Comparison of ENCODE assay signal across 8 mouse cellular contexts in the genomic region with DNA sequence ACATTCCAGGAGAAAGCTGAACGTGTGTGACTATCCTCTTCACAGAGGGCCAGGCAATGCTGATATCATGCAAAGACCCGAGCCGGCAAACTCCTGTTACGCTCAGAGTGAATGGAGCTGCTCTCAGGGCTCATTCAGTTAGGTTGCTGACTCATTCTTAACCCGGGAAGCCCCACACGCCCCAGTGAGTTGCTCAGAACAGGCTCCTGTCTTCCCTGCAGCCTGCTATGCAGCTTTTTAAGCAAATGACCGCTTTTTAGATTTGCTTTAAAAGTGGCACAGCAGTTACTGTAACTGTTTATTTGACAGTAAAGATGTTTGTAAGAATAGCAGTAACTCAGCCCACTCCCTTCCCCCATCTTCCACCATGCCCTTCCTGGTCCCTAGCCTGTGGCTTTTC.
DNase-seq lines count a peak whose midpoint lies in the region; ATAC-seq and TF ChIP-seq lines count a peak whose summit lies in the region.

No protein-coding gene starts in this region.

- TF ChIP-seq EP300 in MEL (IDR thresholded peaks at IDR 0.05; ENCODE audit: low read depth in 1 of 2, low read length in 2 of 2) = peak; percentile 20 to 22; a peak in 2 of 4 replicates

- WGBS in embryonic facial prominence, embryonic 11.5 days = 9% methylated on average over 7 of the region's 7 CpGs
- 46% methylated on average over 7 of the region's 7 CpGs for WGBS in liver, adult 2 months

- no peak overlapping the region for H3K4me2 ChIP-seq in embryonic facial prominence, embryonic 11.5 days (ENCODE audit: low read depth, low read length)

- H3K4me3 ChIP-seq in MEL (ENCODE audit: control insufficient read depth in 1 of 2, insufficient read depth in 1 of 2, low read depth in 2 of 2, low read length in 2 of 2) = peak overlapping the region; percentile 78 to 79
- no peak overlapping the region for H3K4me3 ChIP-seq in embryonic facial prominence, embryonic 11.5 days (ENCODE audit: low read depth, low read length)
- peak overlapping the region; percentile 35 for H3K4me3 ChIP-seq in liver, adult 2 months (ENCODE audit: insufficient read depth, low read depth, low read length)

- peak overlapping the region; percentile 93 for H3K27ac ChIP-seq in MEL (ENCODE audit: control insufficient read depth, low read depth, low read length)
- no peak overlapping the region for H3K27ac ChIP-seq in embryonic facial prominence, embryonic 11.5 days (replicated peaks; ENCODE audit: low read depth, low read length)
- peak overlapping the region; percentile 56 for H3K27ac ChIP-seq in liver, adult 2 months (replicated peaks; ENCODE audit: insufficient read depth, low read depth, low read length)

- peaks cover 0 to 27% of the 10 kb centered on the region in 2 experiments; a peak in 2 of 4 replicates for H3K36me3 ChIP-seq in MEL (ENCODE audit: control insufficient read depth in 1 of 2, insufficient read depth in 2 of 2, low read length in 2 of 2)
- H3K36me3 ChIP-seq in embryonic facial prominence, embryonic 11.5 days (replicated peaks; ENCODE audit: control insufficient read depth, insufficient read depth, low read depth, low read length) = no peaks in the 10 kb centered on the region
- H3K36me3 ChIP-seq in liver, adult 2 months (ENCODE audit: control insufficient read depth, insufficient read depth, low read length) = no peaks in the 10 kb centered on the region

- H3K27me3 ChIP-seq in MEL (ENCODE audit: control insufficient read depth in 1 of 2, insufficient read depth in 2 of 2, low read length in 2 of 2) = no peaks in the 10 kb centered on the region
- H3K27me3 ChIP-seq in embryonic facial prominence, embryonic 11.5 days (ENCODE audit: control insufficient read depth, insufficient read depth, low read length) = peaks cover 3% of the 10 kb centered on the region; the same call in 1 of the 2 replicates
- no peaks in the 10 kb centered on the region for H3K27me3 ChIP-seq in liver, adult 2 months (ENCODE audit: control insufficient read depth, insufficient read depth, low read length)

- TF ChIP-seq POLR2A in MEL (IDR thresholded peaks at IDR 0.05; ENCODE audit: control insufficient read depth in 1 of 2, insufficient read depth in 1 of 2, low read depth in 1 of 2, low read length in 2 of 2, poor library complexity in 1 of 2) = peak in 1 of 2 experiments; percentile 32; a peak in 1 of 4 replicates
- TF ChIP-seq POLR2A in liver, adult 2 months (IDR thresholded peaks at IDR 0.05; ENCODE audit: extremely low read depth, insufficient read depth, low read length) = no peak

- H3K9ac ChIP-seq in MEL (ENCODE audit: control insufficient read depth, low read depth, low read length, poor library complexity, severe bottlenecking) = peak overlapping the region; percentile 80
- 0 out of 2 replicates have a peak overlapping the region, but pooled peaks have one; percentile 13 for H3K9ac ChIP-seq in embryonic facial prominence, embryonic 11.5 days (replicated peaks; ENCODE audit: low read length)
- H3K9ac ChIP-seq in liver, adult 2 months (ENCODE audit: low read depth, low read length) = peak overlapping the region; percentile 29; the same call in 1 of the 2 replicates

- peak; percentile 31 to 43 for DNase-seq in kidney, postnatal 4 days
- DNase-seq in kidney, adult 8-10 months = no peak
- DNase-seq in MEL (ENCODE audit: low read depth, low spot score) = peak; percentile 85
- DNase-seq in embryonic facial prominence, embryonic 11.5 days (ENCODE audit: low spot score) = peak; percentile 51
- DNase-seq in liver, adult 2 months (ENCODE audit: extremely low read depth, low read depth, low spot score) = no peak
- DNase-seq in thymus, postnatal 36 days = peak; percentile 27 to 29
- DNase-seq in spleen, adult 12 weeks (ENCODE audit: low spot score) = no peak
- DNase-seq in cerebellum, postnatal 36 days = no peak

- TF ChIP-seq RAD21 in MEL (IDR thresholded peaks at IDR 0.05; ENCODE audit: low read depth, low read length) = no peak

- no peak for ATAC-seq in embryonic facial prominence, embryonic 11.5 days (replicated peaks; ENCODE audit: insufficient number of reproducible peaks, low FRiP score, low TSS enrichment, low read depth)

- TF ChIP-seq CTCF in MEL (IDR thresholded peaks at IDR 0.05 in 2 of 3, conservative IDR thresholded peaks at IDR 0.05 in 1 of 3; ENCODE audit: control insufficient read depth in 1 of 3, insufficient read depth in 1 of 3, low read depth in 2 of 3, low read length in 3 of 3, poor library complexity in 1 of 3, severe bottlenecking in 1 of 3) = no peak
- TF ChIP-seq CTCF in liver, adult 2 months (IDR thresholded peaks at IDR 0.05; ENCODE audit: low read depth, low read length) = no peak

- H3K9me3 ChIP-seq in MEL (replicated peaks; ENCODE audit: insufficient read depth, low read length) = no peaks in the 10 kb centered on the region
- no peaks in the 10 kb centered on the region for H3K9me3 ChIP-seq in embryonic facial prominence, embryonic 11.5 days (replicated peaks; ENCODE audit: control insufficient read depth, low read length)

- peaks cover 7 to 38% of the 10 kb centered on the region in 2 experiments for H3K4me1 ChIP-seq in MEL (ENCODE audit: control insufficient read depth in 1 of 2, insufficient read depth in 2 of 2, low read length in 2 of 2)
- no peaks in the 10 kb centered on the region; the same call in 1 of the 2 replicates for H3K4me1 ChIP-seq in embryonic facial prominence, embryonic 11.5 days (ENCODE audit: control insufficient read depth, insufficient read depth, low read length)
- H3K4me1 ChIP-seq in liver, adult 2 months (ENCODE audit: control insufficient read depth, insufficient read depth, low read length) = peaks cover 7% of the 10 kb centered on the region

- peaks cover 24% of the 10 kb centered on the region for H3K79me2 ChIP-seq in MEL (ENCODE audit: control insufficient read depth, insufficient read depth, low read length, poor library complexity)
- no peaks in the 10 kb centered on the region for H3K79me2 ChIP-seq in liver, adult 2 months (ENCODE audit: control insufficient read depth, insufficient read depth, low read length)

TF ChIP-seq in MEL, 35 proteins besides CTCF, POLR2A, EP300 and RAD21:
- TF ChIP-seq NRF1 (IDR thresholded peaks at IDR 0.05; ENCODE audit: insufficient read depth, low read depth, low read length, poor library complexity, severe bottlenecking) (no peak), MYB (IDR thresholded peaks at IDR 0.05; ENCODE audit: low read depth, low read length) (no peak), UBTF (IDR thresholded peaks at IDR 0.05; ENCODE audit: borderline replicate concordance, insufficient read depth, low read depth, low read length) (no peak), ZNF384 (IDR thresholded peaks at IDR 0.05; ENCODE audit: low read depth, low read length) (no peak), BHLHE40 (IDR thresholded peaks at IDR 0.05; ENCODE audit: borderline replicate concordance, low read depth, low read length) (no peak), KAT2A (conservative IDR thresholded peaks at IDR 0.05; ENCODE audit: low read depth, low read length) (no peak), ZMIZ1 (IDR thresholded peaks at IDR 0.05; ENCODE audit: low read depth, low read length) (no peak), ELF1 (IDR thresholded peaks at IDR 0.05; ENCODE audit: low read depth, low read length) (0 out of 2 replicates have a peak, but pooled peaks have one; percentile 13), MAFK (IDR thresholded peaks at IDR 0.05; ENCODE audit: borderline replicate concordance, low read depth, low read length) (peak; percentile 28; the same call in 1 of the 2 replicates), MYC (IDR thresholded peaks at IDR 0.05; ENCODE audit: low read depth, low read length) (peak; percentile 32; the same call in 1 of the 2 replicates), POLR2AphosphoS5 (IDR thresholded peaks at IDR 0.05; ENCODE audit: borderline replicate concordance, low read depth, low read length) (no peak), TBP (IDR thresholded peaks at IDR 0.05; ENCODE audit: low read depth, low read length) (peak; percentile 83; the same call in 1 of the 2 replicates), NELFE (IDR thresholded peaks at IDR 0.05; ENCODE audit: low read depth, low read length) (peak; percentile 41), CHD2 (IDR thresholded peaks at IDR 0.05; ENCODE audit: low read length) (no peak), ETS1 (IDR thresholded peaks at IDR 0.05; ENCODE audit: low read depth, low read length) (peak; percentile 16; the same call in 1 of the 2 replicates), MAZ (IDR thresholded peaks at IDR 0.05; ENCODE audit: low read depth, low read length) (peak; percentile 50; the same call in 1 of the 2 replicates), MAX (IDR thresholded peaks at IDR 0.05; ENCODE audit: low read length) (no peak; the same call in 1 of the 2 replicates), ZKSCAN1 (IDR thresholded peaks at IDR 0.05; ENCODE audit: low read depth, low read length) (no peak), POLR2AphosphoS2 (IDR thresholded peaks at IDR 0.05; ENCODE audit: low read length) (no peak), MXI1 (IDR thresholded peaks at IDR 0.05; ENCODE audit: low read depth, low read length) (no peak; the same call in none of the 2 replicates)

Comparison
In these comparisons a context has a peak if more than half of its experiments do, and no peak if none do; other contexts are left out.
1. DNase-seq: peak in kidney, postnatal 4 days (2 of 2), MEL (single experiment), embryonic facial prominence, embryonic 11.5 days (single experiment) and thymus, postnatal 36 days (2 of 2); none in kidney, adult 8-10 months (0 of 2), liver, adult 2 months (single experiment), spleen, adult 12 weeks (single experiment) and cerebellum, postnatal 36 days (0 of 2).
2. H3K9ac ChIP-seq: peak in every context shown above with its lines; median percentile 80 in MEL; 29 in liver, adult 2 months; 13 in embryonic facial prominence, embryonic 11.5 days.